Mouse (Mus musculus) lung, postnatal 36 days (tissue): Measurements from ENCODE around the gene Map2k4.

Experiments used
- DNase-seq: peaks from one replicate; pipeline ENCODE4 v3.0.0; 2022; ENCODE audit warnings: mixed read lengths

The Map2k4 gene

GRCm38 (mm10) chr11:65704861-65705260 is 83.2 kb downstream of the Map2k4 start:
- no peak for DNase-seq

- peak; percentile 47 for DNase-seq
These were observed 109.2 kb downstream of the Map2k4 start for GRCm38 (mm10) chr11:65678824-65679402.

- peak; percentile 35 for DNase-seq
These were observed 120.6 kb downstream of the Map2k4 start for GRCm38 (mm10) chr11:65667348-65667969.

- DNase-seq, result no peak
These were observed 123.2 kb downstream of the Map2k4 start for GRCm38 (mm10) chr11:65664903-65665302.

- DNase-seq, result no peak
These were observed 126.1 kb downstream of the Map2k4 start for GRCm38 (mm10) chr11:65661790-65662522.

- no peak for DNase-seq
These were observed 134.2 kb downstream of the Map2k4 start for GRCm38 (mm10) chr11:65653932-65654331.

- no peak for DNase-seq
These were observed 136.7 kb downstream of the Map2k4 start for GRCm38 (mm10) chr11:65651426-65651825.

- DNase-seq, result no peak
These were observed 138.0 kb downstream of the Map2k4 start for GRCm38 (mm10) chr11:65649956-65650715.

- no peak for DNase-seq
These were observed 138.6 kb downstream of the Map2k4 start for GRCm38 (mm10) chr11:65649469-65649868.

GRCm38 (mm10) chr11:65646314-65646713 is 141.8 kb downstream of the Map2k4 start:
- no peak for DNase-seq

GRCm38 (mm10) chr11:65644539-65644938 is 143.6 kb downstream of the Map2k4 start:
- DNase-seq, result no peak

- peak; percentile 9 for DNase-seq
These were observed 147.8 kb downstream of the Map2k4 start for GRCm38 (mm10) chr11:65640261-65640660.
